Mouse (Mus musculus): Measurements from ENCODE around the gene Foxp2. TPM values are rescaled to one million over a fixed set of nuclear protein-coding genes. Genes with fewer than 3 reads are reported as not detected.
A peak's percentile ranks its signal among the peaks of the same experiment; 100 is the strongest.

The Foxp2 gene
- total RNA-seq, 2 experiments from 2014 or later: not detected

DNA sequence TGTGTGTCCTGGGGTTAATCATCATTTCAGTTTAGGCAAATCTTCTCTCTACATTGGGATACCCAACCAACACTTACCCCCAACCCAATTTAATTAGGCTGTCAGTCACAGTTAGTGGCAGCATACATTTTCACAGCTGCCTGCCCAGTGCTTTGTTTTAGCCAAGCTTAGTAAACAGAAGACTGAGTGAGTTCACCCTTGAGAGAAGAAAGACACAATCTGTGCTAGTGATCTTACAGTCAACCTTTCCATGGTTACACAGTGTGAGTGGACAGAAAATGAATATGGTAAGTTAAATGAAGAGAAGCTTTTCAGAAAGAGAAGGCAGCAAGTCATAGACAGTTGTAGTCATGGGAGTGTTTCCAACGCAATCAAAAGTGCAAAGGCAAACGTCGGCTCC, 446.6 kb downstream of the Foxp2 start:
- ATAC-seq (replicated peaks; ENCODE audit: poor library complexity, severe bottlenecking): no peak

DNA sequence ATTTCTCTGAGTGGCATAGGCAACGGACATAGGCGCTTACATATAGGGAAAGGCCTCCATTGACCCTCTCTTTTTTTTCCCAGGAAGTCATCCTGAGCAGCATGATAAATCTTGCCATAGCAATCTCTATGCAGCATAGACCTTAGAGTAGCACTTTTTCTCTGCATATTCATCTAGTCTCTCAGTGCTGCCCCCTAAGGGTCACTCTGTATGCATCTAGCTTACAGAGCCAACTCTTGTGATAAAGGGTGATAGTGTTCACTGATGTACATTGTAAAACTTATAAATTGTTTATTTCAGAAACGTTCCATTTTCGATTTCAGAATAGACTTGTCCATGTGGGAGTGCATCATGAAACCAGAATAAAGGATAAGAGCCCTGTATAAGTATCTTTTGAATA, 454.7 kb downstream of the Foxp2 start:
- no peak for ATAC-seq (replicated peaks; ENCODE audit: poor library complexity, severe bottlenecking)

DNA sequence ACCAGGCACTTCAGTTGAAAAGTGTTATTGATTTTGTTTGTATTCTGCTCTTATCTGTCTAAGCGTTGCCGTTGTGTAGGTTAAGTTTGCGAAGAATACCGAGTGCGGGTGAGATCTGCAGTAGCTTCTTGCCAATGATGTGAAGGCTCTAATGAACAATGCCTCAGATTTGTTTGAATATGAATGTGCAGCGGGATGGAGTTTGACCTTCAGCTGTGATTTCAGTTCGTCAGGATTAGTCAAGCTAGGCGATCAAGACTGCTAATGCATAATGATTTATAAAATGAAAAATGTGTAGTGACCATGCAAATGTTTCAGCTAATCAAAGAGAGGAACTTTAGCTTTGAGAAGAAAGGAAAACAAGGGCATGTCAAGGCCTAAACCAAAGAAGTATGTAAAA, 469.1 kb downstream of the Foxp2 start:
- ATAC-seq (replicated peaks; ENCODE audit: poor library complexity, severe bottlenecking): no peak

DNA sequence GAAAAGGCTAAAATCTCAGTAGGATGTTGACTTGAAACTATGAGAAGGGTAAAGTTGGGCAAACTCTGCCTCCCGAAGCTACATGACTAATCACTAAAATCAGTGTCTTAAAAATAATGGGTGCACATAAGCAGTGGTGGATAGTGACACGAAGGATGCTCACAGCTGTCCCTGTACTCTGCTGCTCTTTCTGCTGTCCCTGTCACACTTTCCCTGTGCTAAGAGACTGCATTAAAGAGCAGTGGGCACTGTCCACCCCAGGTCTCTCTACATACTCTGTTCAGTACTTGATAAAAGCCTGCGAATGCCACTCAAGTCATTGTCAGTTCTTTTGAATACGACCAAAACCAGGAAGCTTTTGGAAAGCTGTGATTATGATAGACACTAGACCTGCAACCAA, 469.7 kb downstream of the Foxp2 start:
- no peak for ATAC-seq (replicated peaks; ENCODE audit: poor library complexity, severe bottlenecking)

DNA sequence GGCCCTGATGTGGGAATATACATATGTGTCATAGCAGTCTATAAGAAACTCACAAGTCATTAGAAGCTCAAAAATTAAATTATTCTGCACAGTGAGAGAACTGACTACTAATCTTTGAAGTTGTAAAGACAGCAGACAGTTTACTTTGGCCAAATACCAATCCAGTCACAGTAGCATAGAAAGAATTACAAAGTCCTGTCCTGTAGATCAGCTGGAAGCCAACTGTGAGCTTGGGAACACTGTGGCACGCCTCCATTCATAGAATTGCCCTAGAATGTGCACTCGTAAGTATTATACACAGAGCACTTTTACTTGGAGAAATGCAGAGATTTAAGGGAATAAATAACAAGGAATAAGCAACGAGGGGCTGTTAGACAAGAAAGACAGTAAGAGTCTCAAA, 472.5 kb downstream of the Foxp2 start:
- no peak for ATAC-seq (replicated peaks; ENCODE audit: poor library complexity, severe bottlenecking)

DNA sequence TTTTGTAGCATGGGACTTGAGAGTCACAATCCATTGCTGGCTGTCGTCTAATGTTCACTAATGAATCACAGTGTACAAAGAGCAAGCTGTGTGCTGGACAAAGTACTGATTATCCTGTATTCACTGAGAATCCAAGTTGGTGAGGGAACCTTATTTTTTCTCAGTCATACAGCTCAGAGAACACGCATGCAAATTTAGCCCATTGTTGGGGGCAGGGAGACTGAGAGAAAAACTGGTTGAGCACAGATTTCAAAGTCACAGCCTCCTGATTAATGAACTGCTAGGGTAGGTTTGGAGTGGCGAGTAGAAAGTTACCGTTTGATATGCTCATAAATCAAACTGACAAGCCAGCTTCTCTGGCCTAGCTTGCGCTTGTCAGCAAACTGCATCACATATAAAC, 477.1 kb downstream of the Foxp2 start:
- ATAC-seq (replicated peaks; ENCODE audit: poor library complexity, severe bottlenecking): no peak

DNA sequence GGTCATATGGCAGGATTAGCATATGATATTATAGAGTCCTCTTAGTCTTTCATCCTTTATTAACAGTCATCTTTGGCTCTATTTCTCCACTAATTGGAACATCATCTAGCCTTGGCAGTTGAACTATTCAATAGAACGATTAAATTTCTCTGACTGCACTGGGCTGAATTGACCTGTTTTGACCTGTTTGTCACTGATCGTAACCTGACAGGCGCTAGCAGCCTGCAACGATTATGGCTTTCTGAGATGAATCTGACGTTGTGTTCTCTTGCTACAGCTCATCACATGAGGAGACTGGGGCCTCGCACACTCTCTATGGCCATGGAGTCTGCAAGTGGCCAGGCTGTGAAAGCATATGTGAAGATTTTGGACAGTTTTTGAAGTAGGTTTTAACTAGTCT, 495.3 kb downstream of the Foxp2 start:
- no peak for ATAC-seq (replicated peaks; ENCODE audit: poor library complexity, severe bottlenecking)

DNA sequence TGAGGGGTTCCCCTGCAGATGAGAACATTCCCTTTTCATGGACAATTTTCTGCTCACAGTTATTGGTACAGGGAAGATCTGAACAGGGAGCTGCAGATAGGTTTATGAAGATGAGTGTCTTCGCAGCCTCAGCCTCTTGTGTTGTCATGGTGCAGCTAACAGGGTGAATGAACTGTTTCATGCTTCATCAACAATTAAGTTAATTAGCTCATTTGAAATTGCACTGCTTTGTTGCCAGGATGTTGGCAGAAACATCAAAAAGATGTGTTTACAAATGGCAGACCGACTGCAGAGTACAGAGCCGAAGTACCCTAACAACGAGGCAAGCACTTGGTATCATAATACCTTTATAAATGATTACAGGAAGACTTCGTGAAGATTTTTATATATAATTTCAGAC, 496.3 kb downstream of the Foxp2 start:
- ATAC-seq (replicated peaks; ENCODE audit: poor library complexity, severe bottlenecking): no peak

DNA sequence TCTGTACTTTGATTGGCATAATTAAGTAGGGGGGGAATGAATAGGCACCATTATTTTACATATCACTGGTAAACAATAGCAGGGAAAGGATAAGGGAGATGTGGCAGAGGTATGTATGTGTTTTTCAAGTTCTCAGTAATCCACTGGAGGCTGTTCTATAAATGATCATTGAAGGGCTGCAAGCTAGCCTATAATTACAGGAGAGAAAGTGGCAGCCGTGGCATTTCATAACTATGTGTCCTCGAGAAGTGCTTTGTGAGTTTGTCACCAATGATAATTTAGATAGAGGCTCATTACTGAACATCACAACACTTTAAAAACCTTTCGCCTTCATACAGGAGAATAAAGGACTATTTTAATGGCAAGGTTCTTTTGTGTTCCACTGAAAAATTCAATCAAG, 500.0 kb downstream of the Foxp2 start:
- no peak for ATAC-seq (replicated peaks; ENCODE audit: poor library complexity, severe bottlenecking)

DNA sequence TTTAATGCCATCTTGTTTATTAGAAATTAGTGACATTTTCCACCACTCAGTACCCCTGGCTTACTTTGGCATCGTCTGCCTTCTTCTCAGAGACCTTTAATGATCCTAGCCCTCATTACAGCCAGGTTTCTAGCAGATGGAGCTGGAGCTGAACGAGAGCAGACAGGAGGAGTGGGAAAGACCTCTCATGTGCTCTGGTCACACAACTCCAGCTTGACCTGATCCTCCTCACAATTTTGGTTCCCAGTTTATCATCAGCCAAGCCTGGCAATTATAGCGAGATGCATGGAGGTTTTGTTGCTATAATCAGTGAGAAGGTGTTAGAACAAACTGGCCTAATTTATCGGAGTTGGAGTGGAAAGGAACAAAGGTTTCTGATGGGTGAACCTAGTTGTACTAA, 500.9 kb downstream of the Foxp2 start:
- no peak for ATAC-seq (replicated peaks; ENCODE audit: poor library complexity, severe bottlenecking)

DNA sequence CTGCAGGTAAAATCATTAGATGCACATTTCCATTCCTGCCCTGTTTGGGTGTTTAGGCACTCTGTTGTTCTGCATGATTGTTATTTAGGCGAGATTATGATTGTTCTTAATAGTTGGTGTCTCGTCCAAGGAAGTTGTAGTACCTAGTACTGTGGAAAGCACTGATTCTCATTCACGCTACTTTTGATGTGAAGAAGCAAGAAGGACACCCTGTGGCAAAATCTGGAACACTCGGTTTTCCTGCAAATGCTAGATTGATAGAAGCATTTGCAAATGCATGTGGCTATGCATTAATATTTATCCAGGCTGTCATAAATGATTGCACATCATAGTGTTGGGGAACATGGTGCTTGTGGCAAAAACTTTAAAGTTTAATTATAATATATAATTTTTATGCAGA, 514.0 kb downstream of the Foxp2 start:
- ATAC-seq (replicated peaks; ENCODE audit: poor library complexity, severe bottlenecking): no peak

DNA sequence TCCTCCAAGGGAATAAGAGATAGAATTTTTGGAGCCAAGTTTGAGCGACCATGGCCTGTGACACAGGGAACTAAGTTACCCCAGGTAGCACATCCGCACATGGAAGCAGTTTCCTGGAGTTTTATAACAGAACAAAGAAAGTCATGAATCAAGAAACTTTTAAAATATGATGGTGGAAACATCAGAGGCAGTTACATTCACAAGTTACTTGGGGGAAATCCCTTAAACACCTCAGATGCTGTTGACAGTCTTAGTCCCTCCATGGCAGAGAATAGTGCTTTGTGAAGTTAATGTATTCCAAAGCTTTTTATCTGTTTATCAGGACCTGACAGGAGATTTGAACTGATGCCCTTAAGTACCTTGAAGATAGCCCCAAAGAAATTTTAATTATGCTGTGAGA, 558.6 kb downstream of the Foxp2 start:
- ATAC-seq (replicated peaks; ENCODE audit: poor library complexity, severe bottlenecking): no peak

DNA sequence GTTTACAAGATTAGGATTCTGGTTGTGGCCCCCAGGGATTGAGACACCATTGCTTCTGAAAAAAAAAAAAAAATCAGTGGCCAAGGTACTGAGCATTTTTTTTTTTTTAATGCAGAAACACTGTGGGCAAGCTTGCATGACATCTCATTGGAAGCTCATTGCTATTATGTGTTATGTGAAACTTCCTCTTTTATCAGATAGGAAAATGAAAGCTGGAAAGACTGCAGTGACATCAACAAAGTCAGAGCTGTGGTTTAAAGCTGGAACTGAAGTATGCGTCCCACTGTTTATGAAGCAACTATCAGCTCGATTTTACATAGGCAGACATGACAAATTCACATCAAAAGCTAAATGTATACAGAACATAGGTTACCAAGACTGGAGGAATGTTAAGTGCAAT, 562.2 kb downstream of the Foxp2 start:
- ATAC-seq (replicated peaks; ENCODE audit: poor library complexity, severe bottlenecking): peak; percentile 98

DNA sequence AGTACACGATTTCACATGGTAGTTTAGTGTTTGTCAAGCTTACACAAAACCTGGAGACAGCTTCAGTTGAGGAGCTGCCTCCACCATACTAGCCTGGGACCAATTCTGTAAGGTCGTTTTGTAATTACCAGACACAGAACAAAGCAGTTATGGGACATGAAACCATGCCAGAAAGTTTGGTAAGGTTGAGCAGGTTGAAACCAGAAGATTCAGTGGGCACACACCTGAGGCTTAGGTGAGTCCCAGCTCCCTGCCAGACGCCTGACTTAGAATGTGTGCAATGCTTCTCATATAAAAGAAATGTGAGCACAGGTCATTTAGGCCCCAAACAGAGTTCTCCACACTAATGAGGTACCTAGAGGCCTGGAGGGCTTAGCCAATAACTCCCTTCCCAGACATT, 564.3 kb downstream of the Foxp2 start:
- ATAC-seq (replicated peaks; ENCODE audit: poor library complexity, severe bottlenecking): no peak

DNA sequence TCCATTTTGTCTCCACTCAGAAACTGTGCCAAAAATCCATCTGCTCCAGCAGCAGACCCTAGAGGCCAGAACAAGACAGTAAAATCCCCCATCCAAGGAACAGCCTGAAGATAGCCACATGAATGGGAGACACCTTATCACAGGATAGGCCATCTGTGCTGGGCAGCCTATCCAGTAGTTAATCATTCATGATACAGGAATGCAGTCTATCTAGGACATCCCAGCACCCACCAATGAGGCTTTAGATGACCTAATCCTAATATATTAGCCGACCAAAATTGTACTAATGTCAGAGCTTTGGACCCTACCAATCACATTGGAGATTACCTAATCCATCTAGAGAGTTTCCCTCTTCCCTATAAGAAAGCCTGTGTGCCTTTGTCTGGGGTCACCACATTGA, 565.5 kb downstream of the Foxp2 start:
- ATAC-seq (replicated peaks; ENCODE audit: poor library complexity, severe bottlenecking): no peak

DNA sequence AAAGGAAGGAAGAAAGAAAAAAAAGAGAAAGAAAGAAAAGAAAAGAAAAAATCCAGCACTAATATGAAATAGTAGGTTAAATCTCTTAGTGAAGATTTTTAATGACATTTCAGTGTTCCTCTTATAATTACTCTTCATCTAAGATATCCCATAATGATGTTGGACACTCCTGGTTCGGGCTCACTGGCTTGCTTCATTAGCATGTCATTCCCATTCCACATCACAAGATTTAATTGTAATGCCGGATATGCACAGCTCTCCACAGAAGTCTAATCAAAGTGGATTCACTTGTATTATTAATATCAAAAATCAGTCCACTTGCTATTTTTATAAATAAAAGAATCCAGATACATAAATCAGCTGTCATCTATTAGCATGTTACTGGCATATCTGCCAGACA, 585.8 kb downstream of the Foxp2 start:
- no peak for ATAC-seq (replicated peaks; ENCODE audit: poor library complexity, severe bottlenecking)

Other genes with a start within 250 kb of the Foxp2 start
- gene Ppp1r3a, start 146.1 kb upstream of the Foxp2 start, total RNA-seq (2014; fragmentation: Nextera tagmentation): not detected in 2 replicates
- gene Ppp1r3a, start 146.1 kb upstream of the Foxp2 start, total RNA-seq (2017): not detected in 2 replicates